Mouse (Mus musculus) embryonic facial prominence, embryonic 13.5 days (tissue): ENCODE data around the gene Arf5. TPM values are rescaled to one million over a fixed set of nuclear protein-coding genes. Genes with fewer than 3 reads are reported as not detected.

Experiments
- ATAC-seq: fragments of 200-750 bp; cut with Nextera tagmentation; 2 replicates; pipeline ENCODE4 v1.8.0; 2017; ENCODE audit warnings: low read depth; ENCODE audit not compliant: insufficient number of reproducible peaks, insufficient read depth, low FRiP score, low TSS enrichment
- H3K27ac ChIP-seq: fragments of 300-500 bp; sonication (generic); 2 replicates; pipeline ENCODE4 v1.5.1; 2015; ENCODE audit warnings: moderate library complexity, mild to moderate bottlenecking, inconsistent platforms
- H3K27me3 ChIP-seq: fragments of 300-500 bp; sonication (generic); 2 replicates; pipeline ENCODE4 v1.6.1; 2015; ENCODE audit warnings: mild to moderate bottlenecking, inconsistent platforms
- H3K36me3 ChIP-seq: fragments of 300-500 bp; sonication (generic); 2 replicates; pipeline ENCODE4 v1.6.1; 2015; ENCODE audit warnings: mild to moderate bottlenecking, inconsistent platforms
- H3K4me1 ChIP-seq: fragments of 300-500 bp; sonication (generic); 2 replicates; pipeline ENCODE4 v1.6.1; 2015; ENCODE audit warnings: inconsistent platforms
- H3K4me2 ChIP-seq: fragments of 300-500 bp; sonication (generic); 2 replicates; pipeline ENCODE4 v1.6.1; 2015; ENCODE audit warnings: moderate library complexity, mild to moderate bottlenecking, inconsistent platforms
- H3K4me3 ChIP-seq: fragments of 300-500 bp; sonication (generic); 2 replicates; pipeline ENCODE4 v1.5.1; 2015; ENCODE audit warnings: mild to moderate bottlenecking, inconsistent platforms
- H3K9ac ChIP-seq: fragments of 300-500 bp; sonication (generic); 2 replicates; pipeline ENCODE4 v1.6.1; 2015; ENCODE audit warnings: mild to moderate bottlenecking, inconsistent platforms
- H3K9me3 ChIP-seq: fragments of 300-500 bp; sonication (generic); 2 replicates; pipeline ENCODE4 v1.6.1; 2016; ENCODE audit warnings: inconsistent platforms
- WGBS: fragments of 180-500 bp; shearing (Covaris S2); methylation state at CpG from one replicate; pipeline ENCODE4 v1.1.7; 2015; ENCODE audit warnings: mixed read lengths; 5-methylcytosine and 5-hydroxymethylcytosine counted together
- polyA plus RNA-seq: library from polyadenylated mRNA; unstranded; fragments of >200 nt; fragmentation: Nextera tagmentation; extraction: Ambion mirVana; gene quantifications from 2 replicates; pipeline ENCODE4 v1.2.1, GENCODE M21; 2015

The Arf5 gene
- polyA plus RNA-seq, 1 experiment from 2014 or later = 407 TPM

- H3K4me2 ChIP-seq = no peak overlapping the region
- no peaks in the 10 kb centered on the region for H3K27me3 ChIP-seq
- H3K4me3 ChIP-seq = no peak overlapping the region
- WGBS = 82% methylated on average over 9 of the region's 9 CpGs
- no peak overlapping the region for H3K9ac ChIP-seq
- H3K4me1 ChIP-seq = no peaks in the 10 kb centered on the region
- no peaks in the 10 kb centered on the region for H3K36me3 ChIP-seq
- no peak overlapping the region for H3K27ac ChIP-seq
- no peak for ATAC-seq
- H3K9me3 ChIP-seq = no peaks in the 10 kb centered on the region
These were observed 48.1 kb downstream of the Arf5 start for GRCm38 (mm10) chr6:28471284-28472035.

GRCm38 (mm10) chr6:28474211-28474610 lies 50.9 kb downstream of the Arf5 start:
- H3K4me1 ChIP-seq = peaks cover 5% of the 10 kb centered on the region
- H3K9ac ChIP-seq = no peak overlapping the region
- no peak for ATAC-seq
- H3K27me3 ChIP-seq = no peaks in the 10 kb centered on the region
- 86% methylated on average over 4 of the region's 4 CpGs for WGBS
- no peaks in the 10 kb centered on the region for H3K9me3 ChIP-seq
- no peaks in the 10 kb centered on the region for H3K36me3 ChIP-seq
- H3K4me3 ChIP-seq = no peak overlapping the region
- no peak overlapping the region for H3K27ac ChIP-seq
- H3K4me2 ChIP-seq = no peak overlapping the region

DNA sequence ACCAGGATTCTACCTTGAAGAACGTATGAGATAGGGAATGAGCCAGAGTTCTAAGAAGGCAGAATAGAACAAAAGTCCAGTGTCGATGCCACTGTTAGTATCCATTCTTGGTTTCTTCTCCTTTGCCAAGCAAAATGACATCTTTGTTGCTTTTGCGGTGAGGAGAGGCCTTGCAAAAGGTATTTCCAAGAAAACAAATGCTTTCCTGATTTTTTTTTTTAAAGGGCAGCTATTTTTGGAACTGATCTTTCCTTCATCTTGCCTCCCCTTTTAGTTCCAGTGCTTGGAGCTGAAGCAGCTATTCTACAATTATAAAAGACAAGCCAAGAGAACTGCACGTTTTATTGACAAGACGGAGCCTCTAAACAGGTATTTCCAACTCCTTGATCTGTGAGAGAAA lies 51.5 kb downstream of the Arf5 start, which contains the start of gene Snd1:
TSS of gene Snd1 (plus strand) at position 301 of the 400 bp plus-strand sequence.
- ATAC-seq = no peak
- 82% methylated on average over 5 of the region's 5 CpGs for WGBS
- no peaks in the 10 kb centered on the region for H3K9me3 ChIP-seq
- H3K27ac ChIP-seq = no peak within 1 kb of the TSS
- no peak within 1 kb of the TSS for H3K9ac ChIP-seq
- no peak within 1 kb of the TSS for H3K4me3 ChIP-seq
- H3K36me3 ChIP-seq = no peaks in the 10 kb centered on the region
- peaks cover 6% of the 10 kb centered on the region for H3K4me1 ChIP-seq
- no peaks in the 10 kb centered on the region for H3K27me3 ChIP-seq
- H3K4me2 ChIP-seq = no peak within 1 kb of the TSS

Other genes with a start within 250 kb of the Arf5 start
- gene Zfp800, start 25.6 kb upstream of the Arf5 start, polyA plus RNA-seq = 16.6 and 20.4 TPM in 2 replicates
- not detected in 2 replicates for gene Fscn3, start 4.2 kb downstream of the Arf5 start, polyA plus RNA-seq
- 9.9 and 12.2 TPM in 2 replicates for gene Gcc1, start 4.8 kb downstream of the Arf5 start, polyA plus RNA-seq
- gene Pax4, start 25.8 kb downstream of the Arf5 start, polyA plus RNA-seq = not detected in 2 replicates
- gene Snd1, start 51.6 kb downstream of the Arf5 start, polyA plus RNA-seq = 118 and 125 TPM in 2 replicates